Mouse (Mus musculus) brain, embryonic 18.5 days (tissue): Measurements from ENCODE around the gene Dkk2.
"Not testable (repeated sequence)": the region's sequence is repeated elsewhere in the genome, so short reads cannot be mapped to it uniquely, and the experiment has no call there.

Source experiments
- DNase-seq: peaks from one replicate; pipeline ENCODE4 v3.0.0-alpha.2; 2012; ENCODE audit warnings: low read depth, low spot score

The Dkk2 gene

GRCm38 (mm10) chr3:132085112-132085822, at the start of gene Dkk2:
TSS of gene Dkk2 (plus strand) at chr3:132085292.
- DNase-seq = no peak

GRCm38 (mm10) chr3:132036704-132037103, 48.4 kb upstream of the Dkk2 start:
- DNase-seq = no peak

DNA sequence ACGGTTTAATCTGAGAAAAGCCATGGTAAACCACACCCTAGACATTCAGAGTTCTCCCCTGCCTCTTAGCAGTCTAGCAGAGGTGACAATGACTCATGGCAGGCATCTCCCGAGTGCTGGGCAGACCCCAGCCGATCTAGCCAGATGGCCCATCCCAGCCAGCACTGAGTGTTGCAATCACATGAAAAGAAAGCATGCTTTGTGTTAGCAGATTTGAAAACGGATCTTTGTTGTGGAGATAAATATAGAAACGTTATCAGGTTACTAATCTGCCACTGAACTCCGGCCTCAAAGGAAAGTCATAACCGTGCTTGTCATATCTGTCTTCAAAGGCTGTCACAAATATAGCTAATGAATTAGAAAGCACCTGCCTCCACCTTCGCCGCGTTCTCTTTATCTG, 47.4 kb upstream of the Dkk2 start:
- DNase-seq = no peak

DNA sequence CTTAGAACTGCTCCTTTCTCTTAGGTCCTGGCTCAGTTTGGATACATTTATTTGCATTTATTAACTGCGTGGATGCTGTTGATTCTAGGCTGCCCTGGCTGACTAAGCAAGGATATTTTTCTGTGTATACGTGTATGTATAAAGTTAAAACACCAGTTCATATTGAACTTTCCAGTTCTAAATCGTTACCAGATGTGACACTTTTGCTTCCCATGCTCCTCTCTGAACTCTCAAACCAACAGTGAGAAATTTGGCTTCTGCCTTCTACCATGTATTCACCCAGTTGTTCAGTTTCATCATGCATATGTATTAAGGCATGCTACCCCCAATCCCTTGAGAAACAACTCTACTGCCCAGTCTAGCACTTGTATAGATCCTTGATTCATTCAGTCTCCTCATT, 45.0 kb upstream of the Dkk2 start:
- no peak for DNase-seq

GRCm38 (mm10) chr3:132050884-132051457, 34.1 kb upstream of the Dkk2 start:
- DNase-seq = no peak

DNA sequence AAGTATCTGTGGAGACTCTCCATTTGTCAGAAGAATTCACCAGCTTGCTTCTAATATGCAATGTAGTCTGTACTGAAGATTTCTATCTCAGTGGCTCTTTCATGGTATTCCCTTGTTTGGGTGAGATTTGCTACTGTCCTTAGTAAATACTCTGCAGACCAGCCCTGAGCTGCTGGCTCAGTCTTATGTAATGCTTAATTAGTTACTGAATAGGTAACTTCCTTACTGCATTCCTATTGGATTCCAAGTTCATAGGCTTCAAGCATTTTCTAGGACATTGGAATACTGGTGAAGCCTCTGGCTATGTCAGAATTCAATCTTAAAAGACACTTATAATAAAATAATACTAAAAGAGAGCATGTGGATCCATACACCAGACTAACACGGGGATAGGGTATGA, 22.3 kb upstream of the Dkk2 start:
- DNase-seq = not testable (repeated sequence)

DNA sequence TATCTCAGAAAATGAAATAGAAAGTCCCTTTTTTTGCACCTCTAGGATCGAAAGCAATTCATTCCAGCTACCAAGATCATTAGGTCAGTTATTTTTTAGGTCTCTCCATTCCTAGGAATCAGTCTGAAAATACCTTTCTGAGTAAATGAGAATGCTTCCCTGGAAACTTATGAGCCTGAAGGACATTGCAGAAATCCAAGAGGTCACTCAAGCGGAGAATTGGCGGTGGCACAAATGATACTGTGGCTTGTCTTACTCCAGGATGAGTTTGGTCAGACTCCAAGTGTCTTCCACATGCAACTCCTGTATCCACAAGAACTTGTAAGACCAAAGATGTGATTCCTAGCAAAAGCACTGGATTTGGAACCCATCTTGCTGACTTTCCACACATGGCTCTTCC, 21.7 kb upstream of the Dkk2 start:
- no peak for DNase-seq

GRCm38 (mm10) chr3:132063966-132064365, 21.1 kb upstream of the Dkk2 start:
- DNase-seq = no peak

DNA sequence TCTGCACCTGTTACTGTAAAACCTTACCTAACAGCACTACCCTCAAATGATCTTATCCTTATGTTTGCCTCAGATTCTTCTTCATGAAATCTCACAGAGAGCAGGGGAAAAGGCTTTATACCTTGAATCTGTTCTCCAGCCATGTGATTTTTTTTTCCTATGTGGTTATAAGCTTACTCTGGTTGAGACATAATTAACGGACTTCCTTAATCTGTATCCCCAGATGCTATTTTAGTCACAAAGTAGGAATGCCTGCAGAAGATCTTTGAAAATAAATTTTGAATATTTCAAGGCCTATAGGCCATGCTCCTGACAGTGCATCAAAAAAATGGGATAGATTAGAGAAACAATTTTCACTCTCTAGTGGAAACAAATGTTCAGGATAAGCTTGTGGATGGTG, 20.2 kb upstream of the Dkk2 start:
- DNase-seq = no peak

DNA sequence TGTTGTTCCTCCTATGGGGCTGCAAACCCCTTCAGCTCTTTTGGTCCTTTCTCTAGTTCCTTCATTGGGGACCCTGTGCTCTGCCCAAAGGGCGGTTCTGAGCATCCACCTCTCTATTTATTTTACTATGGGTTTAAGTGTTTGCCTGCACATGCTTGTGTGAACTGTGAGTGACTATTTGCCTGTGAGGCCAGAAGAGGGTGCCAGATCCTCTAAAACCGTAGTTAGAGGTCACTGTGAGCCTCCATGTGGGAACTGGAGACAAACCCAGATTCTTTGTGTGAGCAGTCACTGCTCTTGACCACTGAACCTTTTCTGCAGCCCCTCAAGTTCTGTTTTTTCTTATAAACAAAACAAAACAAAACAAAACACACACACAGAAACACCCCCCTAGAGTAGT, 14.1 kb upstream of the Dkk2 start:
- DNase-seq = no peak

GRCm38 (mm10) chr3:132084018-132084417, 1.1 kb upstream of the Dkk2 start:
- no peak for DNase-seq

GRCm38 (mm10) chr3:132084680-132085079, 412 bp upstream of the Dkk2 start:
- DNase-seq = no peak

DNA sequence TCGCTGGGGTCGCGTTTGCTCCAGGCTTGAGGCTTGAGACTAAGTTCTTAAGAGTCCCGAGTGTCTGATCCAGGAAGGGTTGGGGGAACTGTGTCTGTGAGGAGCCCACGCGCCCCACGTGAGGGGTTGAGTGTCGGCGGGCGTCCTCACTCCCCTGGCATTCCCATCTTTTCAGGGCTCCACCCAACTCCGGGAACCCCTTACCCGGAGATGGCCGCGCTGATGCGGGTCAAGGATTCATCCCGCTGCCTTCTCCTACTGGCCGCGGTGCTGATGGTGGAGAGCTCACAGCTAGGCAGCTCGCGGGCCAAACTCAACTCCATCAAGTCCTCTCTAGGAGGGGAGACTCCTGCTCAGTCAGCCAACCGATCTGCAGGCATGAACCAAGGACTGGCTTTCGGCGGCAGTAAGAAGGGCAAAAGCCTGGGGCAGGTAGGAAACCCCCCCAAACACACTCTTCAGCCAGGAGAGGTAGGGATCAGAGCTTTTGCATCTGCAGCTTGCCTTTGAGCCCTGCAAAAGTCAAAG, 795 bp downstream of the Dkk2 start:
- no peak for DNase-seq

- DNase-seq = no peak
Observed at GRCm38 (mm10) chr3:132086461-132086860, 1.4 kb downstream of the Dkk2 start.

- DNase-seq = no peak
Observed at GRCm38 (mm10) chr3:132087011-132087486, 2.0 kb downstream of the Dkk2 start.

- DNase-seq = no peak
Observed at GRCm38 (mm10) chr3:132092983-132093382, 7.9 kb downstream of the Dkk2 start.

- no peak for DNase-seq
Observed at GRCm38 (mm10) chr3:132096296-132096695, 11.2 kb downstream of the Dkk2 start.

GRCm38 (mm10) chr3:132100746-132101145, 15.7 kb downstream of the Dkk2 start:
- DNase-seq = no peak

DNA sequence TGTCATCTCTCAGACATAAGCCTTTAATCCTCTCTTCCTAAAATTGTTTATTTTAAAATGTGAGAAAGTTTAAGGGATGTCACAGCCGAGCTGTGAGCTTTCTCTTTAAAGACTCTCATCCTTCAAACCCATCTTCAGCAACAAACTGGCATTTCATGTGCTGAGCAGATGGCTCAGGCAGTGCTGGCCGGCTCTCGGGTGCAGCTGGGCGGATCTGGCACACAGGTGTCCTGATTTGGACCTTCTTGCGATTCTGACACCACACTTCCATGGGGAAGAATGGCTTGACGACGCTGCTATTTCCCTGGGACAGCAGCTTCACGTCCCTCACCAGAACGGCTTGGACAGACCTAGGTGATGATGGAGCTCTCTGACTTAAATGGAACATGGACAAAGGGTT, 17.9 kb downstream of the Dkk2 start:
- no peak for DNase-seq

DNA sequence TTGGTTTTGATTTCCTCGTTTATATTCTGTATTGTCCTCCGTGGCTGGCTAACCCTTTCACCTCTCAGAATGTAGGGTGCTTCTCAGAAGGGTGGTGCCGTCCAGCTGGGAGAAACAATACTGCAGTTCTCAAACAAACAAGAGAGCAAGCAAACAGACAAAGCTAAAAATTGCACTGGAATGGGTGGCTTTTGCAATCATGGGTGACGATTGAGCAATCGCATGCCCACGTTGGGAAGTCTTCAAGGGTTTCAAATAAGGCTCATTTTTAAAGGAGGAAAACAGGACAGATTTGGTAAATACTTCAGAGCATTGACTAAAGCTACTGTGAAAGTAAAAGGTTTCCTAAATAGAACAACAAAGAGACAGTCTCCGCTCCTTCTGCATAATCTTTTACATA, 18.4 kb downstream of the Dkk2 start:
- DNase-seq = no peak

DNA sequence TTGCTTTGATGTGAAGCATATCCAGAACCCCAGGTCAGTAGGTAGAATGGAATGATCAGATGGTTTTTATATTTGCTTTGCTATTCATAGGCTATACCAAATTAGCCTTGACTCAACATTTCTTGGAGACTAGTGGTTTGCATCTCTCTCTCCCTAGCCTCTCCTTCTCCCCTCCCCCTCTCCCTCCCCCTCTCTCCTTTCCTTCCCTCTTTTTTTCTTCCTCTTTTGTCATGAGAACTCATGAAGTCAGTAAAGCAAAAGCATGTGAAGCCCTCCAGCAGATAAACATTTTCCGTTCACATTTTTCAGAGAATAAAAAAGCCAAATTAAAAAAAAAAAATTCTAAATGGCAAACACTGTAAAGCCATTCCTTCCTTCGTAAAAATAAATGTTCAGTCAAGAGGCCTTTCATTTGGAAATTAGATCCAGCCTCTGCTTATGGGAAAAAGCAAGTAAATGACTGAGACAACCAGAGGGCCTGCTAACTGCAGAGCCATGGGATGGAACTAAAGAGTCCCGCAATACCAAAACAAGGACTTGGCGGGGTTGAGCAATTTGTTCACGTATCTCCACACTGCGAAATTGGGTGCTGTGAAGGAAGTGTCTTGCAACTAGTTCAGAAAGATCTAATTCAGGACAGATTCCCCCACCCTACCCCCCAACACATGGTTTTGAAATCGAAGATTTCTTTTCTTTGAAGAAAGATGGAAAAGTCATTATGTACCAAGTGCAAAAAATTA, 30.9 kb downstream of the Dkk2 start:
- DNase-seq = no peak

- no peak for DNase-seq
Observed at GRCm38 (mm10) chr3:132121344-132121743, 36.3 kb downstream of the Dkk2 start.

DNA sequence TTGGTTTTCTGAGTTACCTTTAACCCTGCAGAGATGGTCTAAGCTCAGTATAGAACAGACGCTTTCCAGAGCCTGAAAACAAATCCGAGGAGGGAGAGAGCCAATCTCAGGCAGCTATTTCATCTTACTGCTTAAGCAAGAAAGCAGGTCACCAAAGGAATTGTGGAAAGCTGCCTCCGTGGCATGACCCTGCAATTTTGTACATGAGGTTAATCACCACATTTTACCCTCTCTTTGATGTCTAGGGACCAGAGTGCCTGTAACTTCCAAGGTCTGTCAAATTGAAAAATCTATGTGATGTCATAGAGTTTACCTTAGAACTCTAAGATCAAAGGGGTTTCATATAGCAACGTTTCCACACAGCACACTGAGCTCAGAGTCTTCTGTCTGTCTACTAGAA, 37.5 kb downstream of the Dkk2 start:
- no peak for DNase-seq
